Mouse (Mus musculus): Measurements from ENCODE around the gene Tm6sf2. TPM values are rescaled to one million over a fixed set of nuclear protein-coding genes. Genes with fewer than 3 reads are reported as not detected.

Gene Tm6sf2
- polyA plus RNA-seq, 1 experiment: 0.57 TPM

DNA sequence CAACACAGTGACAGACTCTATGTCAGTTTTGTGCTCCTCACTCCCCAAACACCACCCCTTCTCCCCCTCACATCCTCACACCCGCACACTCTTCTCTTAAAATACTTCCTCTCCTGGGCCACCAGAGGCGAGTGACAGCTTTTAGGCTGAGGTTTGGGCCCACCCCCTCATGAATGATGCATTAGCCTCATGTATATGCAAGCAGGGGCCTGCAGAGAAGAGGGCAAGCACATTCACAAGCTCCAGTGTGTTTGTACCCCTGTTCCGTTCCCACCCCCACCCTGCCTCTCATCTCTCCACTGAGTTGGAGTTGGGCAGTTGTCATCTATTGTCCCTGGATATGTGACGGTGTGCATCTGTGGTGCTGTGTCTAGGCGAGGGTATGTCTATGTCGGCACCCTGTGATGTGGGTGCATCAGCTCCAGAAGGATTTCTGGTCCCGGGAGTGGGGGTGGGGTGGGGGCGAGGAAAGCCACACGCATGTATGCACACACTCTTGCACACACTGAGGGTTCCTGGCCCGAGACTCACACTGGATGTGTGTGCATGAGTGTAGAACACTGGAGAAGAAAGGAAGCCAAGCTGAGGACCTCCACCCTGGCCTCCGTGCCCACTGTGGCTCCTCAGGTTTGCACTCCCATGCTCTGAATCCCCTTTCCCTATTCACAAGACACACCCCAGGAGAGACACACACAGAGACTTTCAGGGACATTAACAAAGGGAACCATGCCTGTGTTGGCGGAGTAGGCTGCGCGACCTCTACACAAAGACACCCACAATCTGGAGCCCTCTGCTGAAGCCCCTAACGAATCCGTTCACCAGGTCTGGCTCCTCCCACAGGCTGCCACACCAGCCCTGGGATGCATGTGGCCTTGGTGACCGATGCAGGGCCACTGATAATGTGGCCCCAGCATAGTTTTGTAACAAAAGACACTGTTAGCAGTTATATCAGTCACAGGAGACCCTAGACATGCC is 46.3 kb downstream of the Tm6sf2 start:
- Histone ChIP-seq H3ac (ENCODE audit: control insufficient read depth, insufficient read length, low read depth) (no peak overlapping the region), H3K36me3 (ENCODE audit: control insufficient read depth, insufficient read depth) (no peaks in the 10 kb centered on the region), H3K27me3 (ENCODE audit: control insufficient read depth, insufficient read depth, insufficient read length) (peaks cover 43% of the 10 kb centered on the region), H3K79me2 (ENCODE audit: control insufficient read depth, insufficient read depth) (no peaks in the 10 kb centered on the region), H3K79me3 (ENCODE audit: low read depth) (no peaks in the 10 kb centered on the region), H3K4me3 (ENCODE audit: insufficient read depth, poor library complexity, severe bottlenecking) (no peak overlapping the region)
- no peak for TF ChIP-seq FOSL1 (IDR thresholded peaks at IDR 0.05; ENCODE audit: insufficient read depth, low read length, poor library complexity, severe bottlenecking)
- TF ChIP-seq CTCF (IDR thresholded peaks at IDR 0.05; ENCODE audit: control insufficient read depth, insufficient read depth, insufficient read length): no peak
- no peak for TF ChIP-seq USF1 (IDR thresholded peaks at IDR 0.05; ENCODE audit: low read depth)
- TF ChIP-seq MYOD1 (IDR thresholded peaks at IDR 0.05; ENCODE audit: control insufficient read depth, insufficient read length, low read depth): no peak
- no peak for TF ChIP-seq MYOG (IDR thresholded peaks at IDR 0.05; ENCODE audit: control insufficient read depth, extremely low read depth, insufficient read length)
- no peak for TF ChIP-seq CEBPB (IDR thresholded peaks at IDR 0.05; ENCODE audit: low read depth)
- no peak for TF ChIP-seq MAX (IDR thresholded peaks at IDR 0.05)

- no peak for TF ChIP-seq USF1 (IDR thresholded peaks at IDR 0.05; ENCODE audit: low read depth)
- TF ChIP-seq MYOD1 (IDR thresholded peaks at IDR 0.05; ENCODE audit: control insufficient read depth, insufficient read length, low read depth): no peak
- TF ChIP-seq CEBPB (IDR thresholded peaks at IDR 0.05; ENCODE audit: low read depth): no peak
- no peak for TF ChIP-seq CTCF (IDR thresholded peaks at IDR 0.05; ENCODE audit: control insufficient read depth, insufficient read depth, insufficient read length)
- no peak for TF ChIP-seq FOSL1 (IDR thresholded peaks at IDR 0.05; ENCODE audit: insufficient read depth, low read length, poor library complexity, severe bottlenecking)
- no peaks in the 10 kb centered on the region for H3K36me3 ChIP-seq (ENCODE audit: control insufficient read depth, insufficient read depth)
- H3ac ChIP-seq (ENCODE audit: control insufficient read depth, insufficient read length, low read depth): no peak within 1 kb of the TSS
- no peaks in the 10 kb centered on the region for H3K79me2 ChIP-seq (ENCODE audit: control insufficient read depth, insufficient read depth)
- no peaks in the 10 kb centered on the region for H3K79me3 ChIP-seq (ENCODE audit: low read depth)
- H3K27me3 ChIP-seq (ENCODE audit: control insufficient read depth, insufficient read depth, insufficient read length): peaks cover 44% of the 10 kb centered on the region
- H3K4me3 ChIP-seq (ENCODE audit: insufficient read depth, poor library complexity, severe bottlenecking): no peak within 1 kb of the TSS
Observed at GRCm38 (mm10) chr8:70120667-70121066, 47.9 kb downstream of the Tm6sf2 start, which contains the start of gene Ncan. Ncan (minus strand) TSS chr8:70120873.

GRCm38 (mm10) chr8:70122863-70123262 is 50.1 kb downstream of the Tm6sf2 start:
- H3K79me2 ChIP-seq (ENCODE audit: control insufficient read depth, insufficient read depth): no peaks in the 10 kb centered on the region
- H3K79me3 ChIP-seq (ENCODE audit: low read depth): no peaks in the 10 kb centered on the region
- H3K27me3 ChIP-seq (ENCODE audit: control insufficient read depth, insufficient read depth, insufficient read length): peaks cover 36% of the 10 kb centered on the region
- no peak for TF ChIP-seq MYOD1 (IDR thresholded peaks at IDR 0.05; ENCODE audit: control insufficient read depth, insufficient read length, low read depth)
- TF ChIP-seq MAX (IDR thresholded peaks at IDR 0.05): no peak
- TF ChIP-seq CTCF (IDR thresholded peaks at IDR 0.05; ENCODE audit: control insufficient read depth, insufficient read depth, insufficient read length): no peak
- TF ChIP-seq CEBPB (IDR thresholded peaks at IDR 0.05; ENCODE audit: low read depth): no peak
- TF ChIP-seq USF1 (IDR thresholded peaks at IDR 0.05; ENCODE audit: low read depth): no peak
- no peak for TF ChIP-seq MYOG (IDR thresholded peaks at IDR 0.05; ENCODE audit: control insufficient read depth, extremely low read depth, insufficient read length)
- TF ChIP-seq FOSL1 (IDR thresholded peaks at IDR 0.05; ENCODE audit: insufficient read depth, low read length, poor library complexity, severe bottlenecking): no peak
- no peak overlapping the region for H3ac ChIP-seq (ENCODE audit: control insufficient read depth, insufficient read length, low read depth)
- no peaks in the 10 kb centered on the region for H3K36me3 ChIP-seq (ENCODE audit: control insufficient read depth, insufficient read depth)
- no peak overlapping the region for H3K4me3 ChIP-seq (ENCODE audit: insufficient read depth, poor library complexity, severe bottlenecking)

DNA sequence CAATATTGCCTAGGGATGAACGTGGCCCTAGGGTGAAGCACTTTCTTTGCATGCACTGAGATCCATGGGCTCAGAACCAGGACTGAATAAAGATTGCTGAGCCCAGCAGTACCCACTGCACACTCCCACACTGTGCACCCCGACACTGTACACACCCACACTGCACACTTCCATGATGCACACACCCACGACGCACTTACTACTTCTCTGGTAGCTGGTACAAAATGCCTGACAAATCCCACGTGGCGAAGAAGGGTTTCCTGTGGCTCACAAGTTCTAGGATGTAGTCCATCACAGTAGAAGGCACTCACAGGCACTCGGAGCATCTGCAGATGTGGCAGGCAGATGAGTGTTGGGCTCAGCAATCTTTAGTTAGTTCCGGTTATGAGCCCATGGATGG is 52.3 kb downstream of the Tm6sf2 start:
- Histone ChIP-seq H3K27me3 (ENCODE audit: control insufficient read depth, insufficient read depth, insufficient read length) (peaks cover 21% of the 10 kb centered on the region), H3ac (ENCODE audit: control insufficient read depth, insufficient read length, low read depth) (no peak overlapping the region), H3K4me3 (ENCODE audit: insufficient read depth, poor library complexity, severe bottlenecking) (no peak overlapping the region), H3K79me2 (ENCODE audit: control insufficient read depth, insufficient read depth) (no peaks in the 10 kb centered on the region), H3K36me3 (ENCODE audit: control insufficient read depth, insufficient read depth) (no peaks in the 10 kb centered on the region), H3K79me3 (ENCODE audit: low read depth) (no peaks in the 10 kb centered on the region)
- TF ChIP-seq FOSL1 (IDR thresholded peaks at IDR 0.05; ENCODE audit: insufficient read depth, low read length, poor library complexity, severe bottlenecking): no peak
- no peak for TF ChIP-seq MYOG (IDR thresholded peaks at IDR 0.05; ENCODE audit: control insufficient read depth, extremely low read depth, insufficient read length)
- TF ChIP-seq USF1 (IDR thresholded peaks at IDR 0.05; ENCODE audit: low read depth): no peak
- no peak for TF ChIP-seq CEBPB (IDR thresholded peaks at IDR 0.05; ENCODE audit: low read depth)
- TF ChIP-seq MYOD1 (IDR thresholded peaks at IDR 0.05; ENCODE audit: control insufficient read depth, insufficient read length, low read depth): no peak
- no peak for TF ChIP-seq CTCF (IDR thresholded peaks at IDR 0.05; ENCODE audit: control insufficient read depth, insufficient read depth, insufficient read length)
- TF ChIP-seq MAX (IDR thresholded peaks at IDR 0.05): no peak

- Histone ChIP-seq H3ac (ENCODE audit: control insufficient read depth, insufficient read length, low read depth) (no peak overlapping the region), H3K36me3 (ENCODE audit: control insufficient read depth, insufficient read depth) (no peaks in the 10 kb centered on the region), H3K79me3 (ENCODE audit: low read depth) (peaks cover 5% of the 10 kb centered on the region), H3K4me3 (ENCODE audit: insufficient read depth, poor library complexity, severe bottlenecking) (no peak overlapping the region), H3K27me3 (ENCODE audit: control insufficient read depth, insufficient read depth, insufficient read length) (peaks cover 14% of the 10 kb centered on the region), H3K79me2 (ENCODE audit: control insufficient read depth, insufficient read depth) (peaks cover 23% of the 10 kb centered on the region)
- no peak for TF ChIP-seq CEBPB (IDR thresholded peaks at IDR 0.05; ENCODE audit: low read depth)
- no peak for TF ChIP-seq CTCF (IDR thresholded peaks at IDR 0.05; ENCODE audit: control insufficient read depth, insufficient read depth, insufficient read length)
- no peak for TF ChIP-seq FOSL1 (IDR thresholded peaks at IDR 0.05; ENCODE audit: insufficient read depth, low read length, poor library complexity, severe bottlenecking)
- no peak for TF ChIP-seq USF1 (IDR thresholded peaks at IDR 0.05; ENCODE audit: low read depth)
- TF ChIP-seq MYOD1 (IDR thresholded peaks at IDR 0.05; ENCODE audit: control insufficient read depth, insufficient read length, low read depth): no peak
- TF ChIP-seq MAX (IDR thresholded peaks at IDR 0.05): no peak
- no peak for TF ChIP-seq MYOG (IDR thresholded peaks at IDR 0.05; ENCODE audit: control insufficient read depth, extremely low read depth, insufficient read length)
Observed at GRCm38 (mm10) chr8:70128435-70128834, 55.7 kb downstream of the Tm6sf2 start.

All from C2C12 (cell line).